ENCODE assay signal across 17 mouse cellular contexts in genomic region chr7:144898506-144898905, GRCm38 (mm10). TPM values are rescaled to one million over a fixed set of nuclear protein-coding genes. Genes with fewer than 3 reads are reported as not detected.
DNase-seq lines count a peak whose midpoint lies in the region; ATAC-seq and TF ChIP-seq lines count a peak whose summit lies in the region.
"Had no signal": no experiment of that assay in that cellular context is flagged by ENCODE, and none has a peak within 500 bp of the region (broad histone marks: within the 10 kb centered on the region; RNA-seq: fewer than 3 reads in every experiment).

No protein-coding gene starts in this region.

- no peak overlapping the region for H3K9ac ChIP-seq in midbrain, postnatal 0 days (replicated peaks; ENCODE audit: low read length, poor library complexity, severe bottlenecking)
- no peak overlapping the region for H3K9ac ChIP-seq in forebrain, embryonic 15.5 days (replicated peaks)
- peak overlapping the region; percentile 73 for H3K9ac ChIP-seq in midbrain, embryonic 11.5 days (ENCODE audit: low read length)
- H3K9ac ChIP-seq: liver, postnatal 0 days; stomach, embryonic 15.5 days had no signal

- peak overlapping the region; percentile 89 for H3K27ac ChIP-seq in midbrain, embryonic 10.5 days (replicated peaks)
- H3K27ac ChIP-seq in midbrain, postnatal 0 days (ENCODE audit: low read depth, low read length) = no peak overlapping the region
- H3K27ac ChIP-seq in forebrain, embryonic 15.5 days (replicated peaks) = no peak overlapping the region
- H3K27ac ChIP-seq in midbrain, embryonic 11.5 days (ENCODE audit: low read depth, low read length) = no peak overlapping the region
- H3K27ac ChIP-seq: left cerebral cortex, adult 2 months; stomach, embryonic 15.5 days had no signal

- peaks cover 76% of the 10 kb centered on the region for H3K4me1 ChIP-seq in midbrain, embryonic 10.5 days
- H3K4me1 ChIP-seq in midbrain, postnatal 0 days (ENCODE audit: insufficient read depth, low read length) = peaks cover 5% of the 10 kb centered on the region
- H3K4me1 ChIP-seq in forebrain, embryonic 15.5 days = peaks cover 29% of the 10 kb centered on the region
- H3K4me1 ChIP-seq in midbrain, embryonic 11.5 days (ENCODE audit: control insufficient read depth, insufficient read depth, low read length) = peaks cover 48% of the 10 kb centered on the region

- no peak overlapping the region for H3K4me2 ChIP-seq in midbrain, postnatal 0 days (ENCODE audit: low read depth, low read length, poor library complexity, severe bottlenecking)
- peak overlapping the region; percentile 14; the same call in 1 of the 2 replicates for H3K4me2 ChIP-seq in forebrain, embryonic 15.5 days (replicated peaks)
- H3K4me2 ChIP-seq in midbrain, embryonic 11.5 days = peak overlapping the region; percentile 89
- H3K4me2 ChIP-seq: stomach, embryonic 15.5 days had no signal

- 11% methylated on average over 6 of the region's 6 CpGs for WGBS in midbrain, embryonic 10.5 days
- WGBS in midbrain, postnatal 0 days = 33% methylated on average over 6 of the region's 6 CpGs
- 39% methylated on average over 6 of the region's 6 CpGs for WGBS in forebrain, embryonic 15.5 days
- 8% methylated on average over 6 of the region's 6 CpGs for WGBS in midbrain, embryonic 11.5 days

- H3K36me3 ChIP-seq in midbrain, embryonic 10.5 days = peaks cover 43% of the 10 kb centered on the region
- H3K36me3 ChIP-seq in midbrain, postnatal 0 days (ENCODE audit: insufficient read depth, low read length) = no peaks in the 10 kb centered on the region
- no peaks in the 10 kb centered on the region for H3K36me3 ChIP-seq in forebrain, embryonic 15.5 days
- H3K36me3 ChIP-seq in midbrain, embryonic 11.5 days (ENCODE audit: control insufficient read depth, insufficient read depth, low read length) = no peaks in the 10 kb centered on the region
- H3K36me3 ChIP-seq: stomach, embryonic 15.5 days had no signal

- H3K9me3 ChIP-seq in midbrain, embryonic 10.5 days (replicated peaks) = no peaks in the 10 kb centered on the region
- H3K9me3 ChIP-seq in midbrain, postnatal 0 days (ENCODE audit: low read length) = no peaks in the 10 kb centered on the region
- no peaks in the 10 kb centered on the region for H3K9me3 ChIP-seq in forebrain, embryonic 15.5 days
- H3K9me3 ChIP-seq in midbrain, embryonic 11.5 days (ENCODE audit: control insufficient read depth, low read length) = no peaks in the 10 kb centered on the region
- H3K9me3 ChIP-seq: stomach, embryonic 15.5 days had no signal

- ATAC-seq in midbrain, postnatal 0 days (ENCODE audit: low FRiP score) = no peak
- no peak for ATAC-seq in forebrain, embryonic 15.5 days (replicated peaks)
- no peak for ATAC-seq in midbrain, embryonic 11.5 days (ENCODE audit: low FRiP score)
- ATAC-seq: liver, postnatal 0 days had no signal

- peak overlapping the region; percentile 72 for H3K4me3 ChIP-seq in midbrain, embryonic 10.5 days
- H3K4me3 ChIP-seq in midbrain, postnatal 0 days (ENCODE audit: low read depth, low read length) = no peak overlapping the region
- H3K4me3 ChIP-seq in forebrain, embryonic 15.5 days = peak overlapping the region; percentile 9; the same call in 1 of the 2 replicates
- peak overlapping the region; percentile 60 for H3K4me3 ChIP-seq in midbrain, embryonic 11.5 days (ENCODE audit: low read depth, low read length)
- H3K4me3 ChIP-seq: left cerebral cortex, adult 2 months; stomach, embryonic 15.5 days had no signal

- peak; percentile 50 for DNase-seq in midbrain, embryonic 10.5 days (ENCODE audit: low spot score)
- no peak for DNase-seq in midbrain, postnatal 0 days (ENCODE audit: low spot score)
- DNase-seq in midbrain, embryonic 11.5 days (ENCODE audit: low spot score, missing footprints) = no peak
- no peak for DNase-seq in adrenal gland, adult 8-10 months
- no peak for DNase-seq in frontal cortex, postnatal 25 days (ENCODE audit: low spot score in 2 of 2)
- DNase-seq in adrenal gland, adult (ENCODE audit: inconsistent age in 2 of 2, low spot score in 1 of 2) = no peak
- DNase-seq in adrenal gland, postnatal 10 days = no peak
- DNase-seq: cerebellum, adult 11-12 months; heart, postnatal 36 days; kidney, adult 9 months; liver, postnatal 0 days; lung, postnatal 4 days; thymus, postnatal 14 days had no signal

- no peak for TF ChIP-seq CTCF in midbrain, postnatal 0 days (IDR thresholded peaks at IDR 0.05)

- peaks cover 56% of the 10 kb centered on the region for H3K27me3 ChIP-seq in midbrain, embryonic 10.5 days (ENCODE audit: low read depth, poor library complexity, severe bottlenecking)
- H3K27me3 ChIP-seq in midbrain, postnatal 0 days (ENCODE audit: insufficient read depth, low read length) = peaks cover 13% of the 10 kb centered on the region
- H3K27me3 ChIP-seq in forebrain, embryonic 15.5 days = peaks cover 29% of the 10 kb centered on the region; the same call in 1 of the 2 replicates
- peaks cover 17% of the 10 kb centered on the region for H3K27me3 ChIP-seq in midbrain, embryonic 11.5 days (ENCODE audit: control insufficient read depth, insufficient read depth, low read length)

RNA-seq across cellular contexts. Expression of gene Fgf15, which starts 2.2 kb away (rescaled TPM):
- polyA plus RNA-seq in midbrain, embryonic 10.5 days (2016; fragmentation: Nextera tagmentation; extraction: Ambion mirVana) = 96.3 and 110 TPM in 2 replicates
- 7.9 and 9.3 TPM in 2 replicates for total RNA-seq in midbrain, postnatal 0 days (2014; rRNA removed)
- 3.8 and 5.1 TPM in 2 replicates for polyA plus RNA-seq in midbrain, postnatal 0 days (2015; fragmentation: Nextera tagmentation; extraction: Ambion mirVana)
- 20.0 and 20.8 TPM in 2 replicates for polyA plus RNA-seq in forebrain, embryonic 15.5 days (2015; fragmentation: Nextera tagmentation; extraction: Ambion mirVana)
- 89.0 and 104 TPM in 2 replicates for polyA plus RNA-seq in midbrain, embryonic 11.5 days (2014; fragmentation: Nextera tagmentation; extraction: Ambion mirVana)
- total RNA-seq in adrenal gland, adult 8-10 months (2022) = under 1 TPM in 3 of 4 experiments, not detected in 1; 0.31 to 0.46 (median 0.32) TPM
- total RNA-seq in adrenal gland, postnatal 10 days (2021) = not detected
- total RNA-seq: heart, postnatal 36 days; layer of hippocampus, adult 18-20 months; left cerebral cortex, adult 2 months had no signal
- polyA plus RNA-seq: liver, postnatal 0 days had no signal

RNA-seq across cellular contexts. Expression of gene LTO1, which starts 16.4 kb away (rescaled TPM):
- 30.7 and 34.4 TPM in 2 replicates for polyA plus RNA-seq in midbrain, embryonic 10.5 days (2016; fragmentation: Nextera tagmentation; extraction: Ambion mirVana)
- total RNA-seq in midbrain, postnatal 0 days (2014; rRNA removed) = 19.2 and 19.8 TPM in 2 replicates
- 17.9 and 18.9 TPM in 2 replicates for polyA plus RNA-seq in midbrain, postnatal 0 days (2015; fragmentation: Nextera tagmentation; extraction: Ambion mirVana)
- polyA plus RNA-seq in forebrain, embryonic 15.5 days (2015; fragmentation: Nextera tagmentation; extraction: Ambion mirVana) = 36.3 and 39.3 TPM in 2 replicates
- polyA plus RNA-seq in midbrain, embryonic 11.5 days (2014; fragmentation: Nextera tagmentation; extraction: Ambion mirVana) = 28.0 TPM in 2 replicates
- total RNA-seq in adrenal gland, adult 8-10 months (2022) = 10 to 100 TPM; 27.1 to 39.7 (median 31.2) TPM
- total RNA-seq in adrenal gland, postnatal 10 days (2021) = 10 to 100 TPM; 25.6 to 26.2 TPM

RNA-seq across cellular contexts. Expression of gene Ccnd1, which starts 41.2 kb away (rescaled TPM):
- polyA plus RNA-seq in midbrain, embryonic 10.5 days (2016; fragmentation: Nextera tagmentation; extraction: Ambion mirVana) = 238 and 258 TPM in 2 replicates
- 26.3 and 32.8 TPM in 2 replicates for total RNA-seq in midbrain, postnatal 0 days (2014; rRNA removed)
- 17.9 and 18.5 TPM in 2 replicates for polyA plus RNA-seq in midbrain, postnatal 0 days (2015; fragmentation: Nextera tagmentation; extraction: Ambion mirVana)
- 34.9 and 41.7 TPM in 2 replicates for polyA plus RNA-seq in forebrain, embryonic 15.5 days (2015; fragmentation: Nextera tagmentation; extraction: Ambion mirVana)
- 285 and 288 TPM in 2 replicates for polyA plus RNA-seq in midbrain, embryonic 11.5 days (2014; fragmentation: Nextera tagmentation; extraction: Ambion mirVana)
- 100 to 1,000 TPM; 177 to 201 (median 190) TPM for total RNA-seq in adrenal gland, adult 8-10 months (2022)
- total RNA-seq in adrenal gland, postnatal 10 days (2021) = 10 to 100 TPM; 72.7 to 80.8 TPM

RNA-seq across cellular contexts. Expression of gene Fgf4, which starts 51.3 kb away (rescaled TPM):
- 0.07 TPM in 1 of 2 replicates, not detected in the other for polyA plus RNA-seq in midbrain, embryonic 10.5 days (2016; fragmentation: Nextera tagmentation; extraction: Ambion mirVana)
- not detected in 2 replicates for total RNA-seq in midbrain, postnatal 0 days (2014; rRNA removed)
- polyA plus RNA-seq in midbrain, postnatal 0 days (2015; fragmentation: Nextera tagmentation; extraction: Ambion mirVana) = not detected in 2 replicates
- not detected in 2 replicates for polyA plus RNA-seq in forebrain, embryonic 15.5 days (2015; fragmentation: Nextera tagmentation; extraction: Ambion mirVana)
- not detected in 2 replicates for polyA plus RNA-seq in midbrain, embryonic 11.5 days (2014; fragmentation: Nextera tagmentation; extraction: Ambion mirVana)
- not detected for total RNA-seq in adrenal gland, adult 8-10 months (2022)
- total RNA-seq in adrenal gland, postnatal 10 days (2021) = not detected
- total RNA-seq: heart, postnatal 36 days; layer of hippocampus, adult 18-20 months; left cerebral cortex, adult 2 months had no signal
- polyA plus RNA-seq: liver, postnatal 0 days; stomach, embryonic 15.5 days had no signal
